Mouse (Mus musculus): Measurements from ENCODE around the gene Dmac1. TPM values are rescaled to one million over a fixed set of nuclear protein-coding genes. Genes with fewer than 3 reads are reported as not detected.
A peak's percentile ranks its signal among the peaks of the same experiment; 100 is the strongest.

Dmac1 gene
- polyA plus RNA-seq, 1 experiment = 28.0 TPM

GRCm38 (mm10) chr4:75292315-75292714, 14.2 kb upstream of the Dmac1 start:
- H3K27ac ChIP-seq (ENCODE audit: insufficient read depth, low read depth, low read length) = no peak overlapping the region
- no peak for TF ChIP-seq CTCF (IDR thresholded peaks at IDR 0.05; ENCODE audit: extremely low read depth, insufficient read length, insufficient replicate concordance, low read depth, low read length)
- TF ChIP-seq POLR2A (IDR thresholded peaks at IDR 0.05; ENCODE audit: low read depth, low read length) = no peak
- H3K4me1 ChIP-seq (ENCODE audit: control insufficient read depth, insufficient read depth, insufficient read length, low read length) = no peaks in the 10 kb centered on the region
- 70% methylated on average over 4 of the region's 4 CpGs for WGBS
- no peak overlapping the region for H3K4me3 ChIP-seq (ENCODE audit: low read depth, low read length)
- no peaks in the 10 kb centered on the region for H3K27me3 ChIP-seq (ENCODE audit: control insufficient read depth, insufficient read depth, low read length)
- no peaks in the 10 kb centered on the region for H3K36me3 ChIP-seq (ENCODE audit: control insufficient read depth, insufficient read depth, low read length)

- 72% methylated on average over 4 of the region's 4 CpGs for WGBS
- Histone ChIP-seq H3K4me1 (ENCODE audit: control insufficient read depth, insufficient read depth, insufficient read length, low read length) (no peaks in the 10 kb centered on the region), H3K27ac (ENCODE audit: insufficient read depth, low read depth, low read length) (no peak overlapping the region), H3K4me3 (ENCODE audit: low read depth, low read length) (no peak overlapping the region), H3K36me3 (ENCODE audit: control insufficient read depth, insufficient read depth, low read length) (no peaks in the 10 kb centered on the region), H3K27me3 (ENCODE audit: control insufficient read depth, insufficient read depth, low read length) (no peaks in the 10 kb centered on the region)
- TF ChIP-seq CTCF (IDR thresholded peaks at IDR 0.05; ENCODE audit: extremely low read depth, insufficient read length, insufficient replicate concordance, low read depth, low read length) = no peak
- no peak for TF ChIP-seq POLR2A (IDR thresholded peaks at IDR 0.05; ENCODE audit: low read depth, low read length)
These were observed 13.0 kb upstream of the Dmac1 start for GRCm38 (mm10) chr4:75291142-75291541.

GRCm38 (mm10) chr4:75277467-75278196, 473 bp downstream of the Dmac1 start:
- Histone ChIP-seq H3K36me3 (ENCODE audit: control insufficient read depth, insufficient read depth, low read length) (no peaks in the 10 kb centered on the region), H3K27ac (ENCODE audit: insufficient read depth, low read depth, low read length) (no peak overlapping the region), H3K4me1 (ENCODE audit: control insufficient read depth, insufficient read depth, insufficient read length, low read length) (peaks cover 3% of the 10 kb centered on the region; the same call in 1 of the 2 replicates), H3K4me3 (ENCODE audit: low read depth, low read length) (peak overlapping the region; percentile 83), H3K27me3 (ENCODE audit: control insufficient read depth, insufficient read depth, low read length) (no peaks in the 10 kb centered on the region)
- 3% methylated on average over 30 of the region's 30 CpGs for WGBS
- TF ChIP-seq POLR2A (IDR thresholded peaks at IDR 0.05; ENCODE audit: low read depth, low read length) (no peak), CTCF (IDR thresholded peaks at IDR 0.05; ENCODE audit: extremely low read depth, insufficient read length, insufficient replicate concordance, low read depth, low read length) (no peak; the same call in 1 of the 2 replicates)

GRCm38 (mm10) chr4:75275737-75276136, 2.4 kb downstream of the Dmac1 start:
- Histone ChIP-seq H3K4me3 (ENCODE audit: low read depth, low read length) (no peak overlapping the region), H3K4me1 (ENCODE audit: control insufficient read depth, insufficient read depth, insufficient read length, low read length) (peaks cover 3% of the 10 kb centered on the region; the same call in 1 of the 2 replicates), H3K27me3 (ENCODE audit: control insufficient read depth, insufficient read depth, low read length) (no peaks in the 10 kb centered on the region), H3K36me3 (ENCODE audit: control insufficient read depth, insufficient read depth, low read length) (no peaks in the 10 kb centered on the region), H3K27ac (ENCODE audit: insufficient read depth, low read depth, low read length) (no peak overlapping the region)
- TF ChIP-seq POLR2A (IDR thresholded peaks at IDR 0.05; ENCODE audit: low read depth, low read length) (no peak), CTCF (IDR thresholded peaks at IDR 0.05; ENCODE audit: extremely low read depth, insufficient read length, insufficient replicate concordance, low read depth, low read length) (no peak)
- 57% methylated on average over 2 of the region's 2 CpGs for WGBS

GRCm38 (mm10) chr4:75267866-75268265, 10.2 kb downstream of the Dmac1 start:
- 57% methylated on average over 2 of the region's 2 CpGs for WGBS
- Histone ChIP-seq H3K4me3 (ENCODE audit: low read depth, low read length) (no peak overlapping the region), H3K4me1 (ENCODE audit: control insufficient read depth, insufficient read depth, insufficient read length, low read length) (no peaks in the 10 kb centered on the region), H3K27me3 (ENCODE audit: control insufficient read depth, insufficient read depth, low read length) (no peaks in the 10 kb centered on the region), H3K27ac (ENCODE audit: insufficient read depth, low read depth, low read length) (no peak overlapping the region), H3K36me3 (ENCODE audit: control insufficient read depth, insufficient read depth, low read length) (no peaks in the 10 kb centered on the region)
- TF ChIP-seq POLR2A (IDR thresholded peaks at IDR 0.05; ENCODE audit: low read depth, low read length) (no peak), CTCF (IDR thresholded peaks at IDR 0.05; ENCODE audit: extremely low read depth, insufficient read length, insufficient replicate concordance, low read depth, low read length) (no peak)

- Histone ChIP-seq H3K27me3 (ENCODE audit: control insufficient read depth, insufficient read depth, low read length) (no peaks in the 10 kb centered on the region), H3K36me3 (ENCODE audit: control insufficient read depth, insufficient read depth, low read length) (no peaks in the 10 kb centered on the region), H3K4me3 (ENCODE audit: low read depth, low read length) (no peak overlapping the region), H3K27ac (ENCODE audit: insufficient read depth, low read depth, low read length) (no peak overlapping the region), H3K4me1 (ENCODE audit: control insufficient read depth, insufficient read depth, insufficient read length, low read length) (no peaks in the 10 kb centered on the region)
- WGBS = 75% methylated on average over 6 of the region's 6 CpGs
- no peak for TF ChIP-seq POLR2A (IDR thresholded peaks at IDR 0.05; ENCODE audit: low read depth, low read length)
These were observed 11.1 kb downstream of the Dmac1 start for GRCm38 (mm10) chr4:75266773-75267550.

- H3K4me1 ChIP-seq (ENCODE audit: control insufficient read depth, insufficient read depth, insufficient read length, low read length) = no peaks in the 10 kb centered on the region
- 77% methylated on average over 2 of the region's 2 CpGs for WGBS
- H3K27me3 ChIP-seq (ENCODE audit: control insufficient read depth, insufficient read depth, low read length) = no peaks in the 10 kb centered on the region
- no peaks in the 10 kb centered on the region for H3K36me3 ChIP-seq (ENCODE audit: control insufficient read depth, insufficient read depth, low read length)
- H3K27ac ChIP-seq (ENCODE audit: insufficient read depth, low read depth, low read length) = no peak overlapping the region
- no peak for TF ChIP-seq CTCF (IDR thresholded peaks at IDR 0.05; ENCODE audit: extremely low read depth, insufficient read length, insufficient replicate concordance, low read depth, low read length)
- no peak for TF ChIP-seq POLR2A (IDR thresholded peaks at IDR 0.05; ENCODE audit: low read depth, low read length)
- no peak overlapping the region for H3K4me3 ChIP-seq (ENCODE audit: low read depth, low read length)
These were observed 13.9 kb downstream of the Dmac1 start for GRCm38 (mm10) chr4:75264219-75264618.
